Mouse (Mus musculus) G1E (cell line): Measurements from ENCODE around the gene Alox12b. TPM values are rescaled to one million over a fixed set of nuclear protein-coding genes. Genes with fewer than 3 reads are reported as not detected.
A peak's percentile ranks its signal among the peaks of the same experiment; 100 is the strongest.

Experiments used
- ATAC-seq: 2 replicates; pipeline ENCODE4 v1.8.0; 2016; ENCODE audit warnings: mild to moderate bottlenecking; ENCODE audit not compliant: insufficient number of reproducible peaks, poor library complexity, low FRiP score, severe bottlenecking; ENCODE audit errors: extremely low read depth
- DNase-seq: peaks from one replicate; pipeline ENCODE4 v3.0.0; 2012; ENCODE audit warnings: low spot score
- H3K27me3 ChIP-seq: 2 replicates; pipeline ENCODE4 v1.6.1; 2012; ENCODE audit warnings: mild to moderate bottlenecking, low read length, inconsistent platforms; ENCODE audit not compliant: insufficient read depth
- H3K36me3 ChIP-seq: replicated peaks from 2 replicates; pipeline ENCODE3; 2012; ENCODE audit warnings: mild to moderate bottlenecking, inconsistent platforms
- H3K4me1 ChIP-seq: 2 replicates; pipeline ENCODE4 v1.6.1; 2012; ENCODE audit warnings: low read depth, low read length, inconsistent platforms, mixed read lengths; ENCODE audit not compliant: insufficient read depth
- H3K4me3 ChIP-seq: 2 replicates; pipeline ENCODE4 v1.5.1; 2012; ENCODE audit warnings: low read depth, mild to moderate bottlenecking, inconsistent platforms, low read length, moderate library complexity, mixed read lengths
- H3K9me3 ChIP-seq: replicated peaks from 2 replicates; pipeline ENCODE4 v1.6.1; 2012; ENCODE audit warnings: inconsistent platforms
- CTCF ChIP-seq: IDR thresholded peaks from 2 replicates; pipeline ENCODE4 v1.5.1; 2012; ENCODE audit warnings: low read depth, low read length, inconsistent platforms, mixed read lengths
- GATA1 ChIP-seq: IDR thresholded peaks from 2 replicates; pipeline ENCODE4 v1.6.1; 2012; ENCODE audit warnings: borderline replicate concordance, low read length, inconsistent platforms, mixed read lengths
- GATA2 ChIP-seq: IDR thresholded peaks from 2 replicates; pipeline ENCODE4 v1.6.1; 2012; ENCODE audit warnings: low read depth, low read length, inconsistent platforms, borderline replicate concordance
- POLR2AphosphoS5 ChIP-seq: IDR thresholded peaks from 2 replicates; pipeline ENCODE4 v1.6.1; 2012; ENCODE audit warnings: low read depth, low read length, inconsistent platforms; ENCODE audit not compliant: insufficient replicate concordance
- TAL1 ChIP-seq: conservative IDR thresholded peaks from 2 replicates; pipeline ENCODE4 v1.6.1; 2012; ENCODE audit warnings: low read depth, low read length, inconsistent platforms, mixed read lengths
- polyA plus RNA-seq: library from polyadenylated mRNA; stranded (reverse); fragments of >175 nt; gene quantifications from 2 replicates; pipeline ENCODE4 v1.2.3, GENCODE M21; 2012
- total RNA-seq, 2 experiments: library from RNA; stranded (forward) in 1 of 2; stranded (reverse) in 1 of 2; fragments of 200-1000 nt in 1 of 2; fragments of >200 nt in 1 of 2; fragmentation: Nextera tagmentation in 1 of 2; gene quantifications; 2 replicates each; pipeline ENCODE4 v1.2.3; 2014 to 2017

The Alox12b gene
- total and polyA plus RNA-seq, 3 experiments: not detected

GRCm38 (mm10) chr11:69119446-69120155 is 37.2 kb upstream of the Alox12b start:
- H3K36me3 ChIP-seq: no peaks in the 10 kb centered on the region
- no peak for DNase-seq
- H3K27me3 ChIP-seq: peaks cover 17% of the 10 kb centered on the region
- H3K4me3 ChIP-seq: peak overlapping the region; percentile 74; the same call in 1 of the 2 replicates
- H3K9me3 ChIP-seq: no peaks in the 10 kb centered on the region
- ATAC-seq: no peak
- TF ChIP-seq GATA1 (no peak), POLR2AphosphoS5 (no peak), TAL1 (no peak), CTCF (no peak), GATA2 (no peak)
- H3K4me1 ChIP-seq: peaks cover 67% of the 10 kb centered on the region

GRCm38 (mm10) chr11:69120221-69121000 is 36.4 kb upstream of the Alox12b start, which contains the start of gene Hes7:
TSS of gene Hes7 (plus strand) at chr11:69120404.
- DNase-seq: no peak
- TF ChIP-seq TAL1 (no peak), GATA1 (no peak), CTCF (no peak), GATA2 (no peak), POLR2AphosphoS5 (no peak)
- peaks cover 15% of the 10 kb centered on the region; the same call in 1 of the 2 replicates for H3K27me3 ChIP-seq

GRCm38 (mm10) chr11:69121001-69121740 is 35.6 kb upstream of the Alox12b start:
- DNase-seq: no peak
- TF ChIP-seq GATA2 (no peak), TAL1 (no peak), POLR2AphosphoS5 (no peak), CTCF (no peak), GATA1 (no peak)
- Histone ChIP-seq H3K27me3 (peaks cover 11% of the 10 kb centered on the region; the same call in 1 of the 2 replicates), H3K36me3 (no peaks in the 10 kb centered on the region), H3K9me3 (no peaks in the 10 kb centered on the region), H3K4me3 (peak overlapping the region; percentile 79), H3K4me1 (peaks cover 75% of the 10 kb centered on the region)
- no peak for ATAC-seq

More at GRCm38 (mm10) chr11:69120221-69121000, 36.4 kb upstream of the Alox12b start, which contains the start of gene Hes7:
- peak within 1 kb of the TSS; percentile 79; the same call in 1 of the 2 replicates for H3K4me3 ChIP-seq
- ATAC-seq: no peak
- H3K4me1 ChIP-seq: peaks cover 68% of the 10 kb centered on the region
- no peaks in the 10 kb centered on the region for H3K36me3 ChIP-seq
- no peaks in the 10 kb centered on the region for H3K9me3 ChIP-seq

GRCm38 (mm10) chr11:69121741-69122335 is 35.0 kb upstream of the Alox12b start:
- Histone ChIP-seq H3K4me1 (peaks cover 75% of the 10 kb centered on the region), H3K27me3 (peaks cover 11% of the 10 kb centered on the region), H3K36me3 (no peaks in the 10 kb centered on the region), H3K9me3 (no peaks in the 10 kb centered on the region), H3K4me3 (peak overlapping the region; percentile 79)
- DNase-seq (no peak), ATAC-seq (no peak)
- TF ChIP-seq TAL1: no peak
- no peak for TF ChIP-seq GATA1
- no peak for TF ChIP-seq GATA2
- TF ChIP-seq POLR2AphosphoS5: no peak
- TF ChIP-seq CTCF: no peak

- H3K4me1 ChIP-seq: peaks cover 74% of the 10 kb centered on the region
- H3K9me3 ChIP-seq: no peaks in the 10 kb centered on the region
- no peaks in the 10 kb centered on the region for H3K36me3 ChIP-seq
- peak; percentile 87 for DNase-seq
- H3K27me3 ChIP-seq: peaks cover 16% of the 10 kb centered on the region
- TF ChIP-seq GATA1: no peak
- no peak for TF ChIP-seq CTCF
- TF ChIP-seq GATA2: no peak
- H3K4me3 ChIP-seq: peak within 1 kb of the TSS; percentile 79
- ATAC-seq: 0 out of 2 replicates have a peak, but pooled peaks have one; percentile 5
These were observed 34.3 kb upstream of the Alox12b start, which contains the start of gene 9130213A22Rik for GRCm38 (mm10) chr11:69122336-69122951. TSS of gene 9130213A22Rik (minus strand) at chr11:69122589.
